Mouse (Mus musculus) stomach, postnatal 0 days (tissue): ENCODE measurements around the gene Shisal2a. TPM values are rescaled to one million over a fixed set of nuclear protein-coding genes. Genes with fewer than 3 reads are reported as not detected.

Experiments used
- ATAC-seq: fragments of 200-750 bp; cut with Nextera tagmentation; 2 replicates; pipeline ENCODE4 v1.8.0; 2017; ENCODE audit not compliant: low FRiP score, low TSS enrichment
- DNase-seq: peaks from one replicate; pipeline ENCODE4 v3.0.0-alpha.2; 2016; ENCODE audit warnings: low spot score
- H3K27ac ChIP-seq: fragments of 300-500 bp; sonication (generic); replicated peaks from 2 replicates; pipeline ENCODE4 v1.5.1; 2014; ENCODE audit warnings: mild to moderate bottlenecking, control low read depth
- H3K27me3 ChIP-seq: fragments of 300-500 bp; sonication (generic); 2 replicates; pipeline ENCODE4 v1.6.1; 2014; ENCODE audit warnings: low read length; ENCODE audit not compliant: control insufficient read depth, insufficient read depth
- H3K36me3 ChIP-seq: fragments of 300-500 bp; sonication (generic); 2 replicates; pipeline ENCODE4 v1.6.1; 2014; ENCODE audit warnings: low read length, mixed read lengths; ENCODE audit not compliant: control insufficient read depth, insufficient read depth
- H3K4me1 ChIP-seq: fragments of 300-500 bp; sonication (generic); replicated peaks from 2 replicates; pipeline ENCODE4 v1.6.1; 2014; ENCODE audit warnings: antibody characterized with exemption; ENCODE audit not compliant: control insufficient read depth, insufficient read depth
- H3K4me2 ChIP-seq: fragments of 300-500 bp; sonication (generic); replicated peaks from 2 replicates; pipeline ENCODE4 v1.6.1; 2014; ENCODE audit warnings: low read depth, mild to moderate bottlenecking, control low read depth, moderate library complexity
- H3K4me3 ChIP-seq: fragments of 300-500 bp; sonication (generic); 2 replicates; pipeline ENCODE4 v1.5.1; 2014; ENCODE audit warnings: low read depth, low read length, control low read depth
- H3K9ac ChIP-seq: fragments of 300-500 bp; sonication (generic); 2 replicates; pipeline ENCODE4 v1.6.1; 2014; ENCODE audit warnings: mild to moderate bottlenecking, low read length, control low read depth, mixed read lengths
- H3K9me3 ChIP-seq: fragments of 300-500 bp; sonication (generic); 2 replicates; pipeline ENCODE4 v1.6.1; 2016; ENCODE audit warnings: low read length; ENCODE audit not compliant: control insufficient read depth
- CTCF ChIP-seq: IDR thresholded peaks from 2 replicates; pipeline ENCODE4 v1.5.1; 2016; ENCODE audit warnings: antibody characterized with exemption, low read depth, mild to moderate bottlenecking, moderate library complexity
- EP300 ChIP-seq: optimal IDR thresholded peaks from 2 replicates; pipeline ENCODE3; 2016; ENCODE audit warnings: antibody characterized with exemption
- WGBS: fragments of 180-500 bp; shearing (Covaris S2); extraction: QIAGEN DNeasy Blood & Tissue Kit; methylation state at CpG from one replicate; pipeline ENCODE4 v1.1.7; 2014; 5-methylcytosine and 5-hydroxymethylcytosine counted together
- polyA plus RNA-seq: library from polyadenylated mRNA; unstranded; fragments of >200 nt; fragmentation: Nextera tagmentation; extraction: Ambion mirVana; gene quantifications from 2 replicates; pipeline ENCODE4 v1.2.1, GENCODE M21; 2015

Gene Shisal2a
- polyA plus RNA-seq, 1 experiment from 2014 or later = 4.9 TPM

GRCm38 (mm10) chr4:108370409-108370808, 12.7 kb downstream of the Shisal2a start:
- H3K27ac ChIP-seq = no peak overlapping the region
- no peaks in the 10 kb centered on the region for H3K27me3 ChIP-seq
- no peak overlapping the region for H3K9ac ChIP-seq
- peak; percentile 47 for ATAC-seq
- no peaks in the 10 kb centered on the region for H3K9me3 ChIP-seq
- no peak for TF ChIP-seq EP300
- TF ChIP-seq CTCF = no peak
- WGBS = 51% methylated on average over 4 of the region's 4 CpGs
- H3K4me1 ChIP-seq = no peaks in the 10 kb centered on the region
- DNase-seq = no peak
- H3K36me3 ChIP-seq = no peaks in the 10 kb centered on the region
- no peak overlapping the region for H3K4me2 ChIP-seq
- no peak overlapping the region for H3K4me3 ChIP-seq

GRCm38 (mm10) chr4:108369254-108369653, 13.9 kb downstream of the Shisal2a start:
- 42% methylated on average over 5 of the region's 5 CpGs for WGBS
- H3K27ac ChIP-seq = no peak overlapping the region
- H3K9me3 ChIP-seq = no peaks in the 10 kb centered on the region
- H3K36me3 ChIP-seq = no peaks in the 10 kb centered on the region
- no peaks in the 10 kb centered on the region for H3K4me1 ChIP-seq
- H3K4me2 ChIP-seq = no peak overlapping the region
- no peaks in the 10 kb centered on the region for H3K27me3 ChIP-seq
- TF ChIP-seq CTCF (0 out of 2 replicates have a peak, but pooled peaks have one; percentile 9), EP300 (no peak)
- no peak overlapping the region for H3K9ac ChIP-seq
- no peak overlapping the region for H3K4me3 ChIP-seq
- ATAC-seq (peak; percentile 56; the same call in 1 of the 2 replicates), DNase-seq (no peak)

GRCm38 (mm10) chr4:108364111-108364476, 19.1 kb downstream of the Shisal2a start:
- Histone ChIP-seq H3K9ac (no peak overlapping the region), H3K4me3 (no peak overlapping the region), H3K9me3 (no peaks in the 10 kb centered on the region), H3K27ac (peak overlapping the region; percentile 69), H3K4me1 (no peaks in the 10 kb centered on the region; the same call in 1 of the 2 replicates), H3K36me3 (no peaks in the 10 kb centered on the region), H3K27me3 (no peaks in the 10 kb centered on the region), H3K4me2 (no peak overlapping the region)
- DNase-seq (no peak), ATAC-seq (no peak)
- TF ChIP-seq EP300 = no peak
- no peak for TF ChIP-seq CTCF
- WGBS = 33% methylated on average over 5 of the region's 5 CpGs

- H3K27ac ChIP-seq = peak overlapping the region; percentile 86
- H3K4me1 ChIP-seq = no peaks in the 10 kb centered on the region; the same call in 1 of the 2 replicates
- no peak overlapping the region for H3K4me3 ChIP-seq
- no peak for TF ChIP-seq CTCF
- 0 out of 2 replicates have a peak overlapping the region, but pooled peaks have one; percentile 13 for H3K9ac ChIP-seq
- WGBS = 25% methylated on average over 7 of the region's 7 CpGs
- DNase-seq = no peak
- H3K27me3 ChIP-seq = no peaks in the 10 kb centered on the region
- H3K9me3 ChIP-seq = no peaks in the 10 kb centered on the region
- no peaks in the 10 kb centered on the region for H3K36me3 ChIP-seq
- ATAC-seq = peak; percentile 15; the same call in 1 of the 2 replicates
- peak overlapping the region; percentile 39 for H3K4me2 ChIP-seq
Observed at GRCm38 (mm10) chr4:108363355-108364110, 19.6 kb downstream of the Shisal2a start.

GRCm38 (mm10) chr4:108362321-108363261, 20.6 kb downstream of the Shisal2a start:
- DNase-seq = peak; percentile 92
- H3K36me3 ChIP-seq = no peaks in the 10 kb centered on the region
- peak overlapping the region; percentile 39 for H3K4me2 ChIP-seq
- H3K9me3 ChIP-seq = no peaks in the 10 kb centered on the region
- no peak overlapping the region for H3K4me3 ChIP-seq
- H3K27ac ChIP-seq = peak overlapping the region; percentile 86
- no peaks in the 10 kb centered on the region for H3K27me3 ChIP-seq
- H3K9ac ChIP-seq = peak overlapping the region; percentile 31; the same call in 1 of the 2 replicates
- no peak for TF ChIP-seq EP300
- no peak for TF ChIP-seq CTCF
- peak; percentile 96 for ATAC-seq
- H3K4me1 ChIP-seq = no peaks in the 10 kb centered on the region; the same call in 1 of the 2 replicates
- 12% methylated on average over 18 of the region's 18 CpGs for WGBS
